Mouse (Mus musculus): ENCODE data around the gene Ralgapa1. TPM values are rescaled to one million over a fixed set of nuclear protein-coding genes. Genes with fewer than 3 reads are reported as not detected.
"Not testable (repeated sequence)": the region's sequence is repeated elsewhere in the genome, so short reads cannot be mapped to it uniquely, and the experiment has no call there.

The Ralgapa1 gene
- polyA plus RNA-seq, 1 experiment from 2014 or later = 23.1 TPM

- no peaks in the 10 kb centered on the region for H3K36me3 ChIP-seq (ENCODE audit: control insufficient read depth, insufficient read depth, low read length)
- WGBS = 80% methylated on average over 12 of the region's 12 CpGs
- no peak overlapping the region for H3K9ac ChIP-seq (ENCODE audit: low read length)
- no peak for ATAC-seq (ENCODE audit: insufficient number of reproducible peaks, insufficient read depth, low FRiP score, low read depth)
- H3K4me2 ChIP-seq (ENCODE audit: low read length) = no peak overlapping the region
- H3K9me3 ChIP-seq (ENCODE audit: control insufficient read depth, low read length) = no peaks in the 10 kb centered on the region
- H3K4me1 ChIP-seq (ENCODE audit: control insufficient read depth in 2 of 2, insufficient read depth in 2 of 2, low read length in 2 of 2) = no peaks in the 10 kb centered on the region; a peak in 1 of 4 replicates
- H3K27ac ChIP-seq (replicated peaks in 1 of 2; ENCODE audit: control insufficient read depth in 1 of 2, insufficient read depth in 1 of 2, low read depth in 2 of 2, low read length in 2 of 2) = no peak overlapping the region
- no peaks in the 10 kb centered on the region for H3K27me3 ChIP-seq (ENCODE audit: control insufficient read depth, insufficient read depth, low read length)
- H3K4me3 ChIP-seq (ENCODE audit: control insufficient read depth in 1 of 2, insufficient read depth in 1 of 2, low read depth in 1 of 2, low read length in 2 of 2) = no peak overlapping the region
These were observed 261.6 kb downstream of the Ralgapa1 start for GRCm38 (mm10) chr12:55559184-55559855.

GRCm38 (mm10) chr12:55557866-55558265, 263.1 kb downstream of the Ralgapa1 start:
- 79% methylated on average over 6 of the region's 6 CpGs for WGBS
- Histone ChIP-seq H3K36me3 (ENCODE audit: control insufficient read depth, insufficient read depth, low read length) (no peaks in the 10 kb centered on the region), H3K27ac (replicated peaks in 1 of 2; ENCODE audit: control insufficient read depth in 1 of 2, insufficient read depth in 1 of 2, low read depth in 2 of 2, low read length in 2 of 2) (no peak overlapping the region), H3K4me3 (ENCODE audit: control insufficient read depth in 1 of 2, insufficient read depth in 1 of 2, low read depth in 1 of 2, low read length in 2 of 2) (no peak overlapping the region), H3K9ac (ENCODE audit: low read length) (no peak overlapping the region), H3K4me1 (ENCODE audit: control insufficient read depth in 2 of 2, insufficient read depth in 2 of 2, low read length in 2 of 2) (no peaks in the 10 kb centered on the region; a peak in 1 of 4 replicates), H3K9me3 (ENCODE audit: control insufficient read depth, low read length) (no peaks in the 10 kb centered on the region), H3K27me3 (ENCODE audit: control insufficient read depth, insufficient read depth, low read length) (no peaks in the 10 kb centered on the region), H3K4me2 (ENCODE audit: low read length) (no peak overlapping the region)
- no peak for ATAC-seq (ENCODE audit: insufficient number of reproducible peaks, insufficient read depth, low FRiP score, low read depth)

GRCm38 (mm10) chr12:55554901-55555300, 266.1 kb downstream of the Ralgapa1 start:
- not testable (repeated sequence) for H3K9me3 ChIP-seq (ENCODE audit: control insufficient read depth, low read length); H3K4me2 ChIP-seq (ENCODE audit: low read length); H3K27ac ChIP-seq (replicated peaks in 1 of 2; ENCODE audit: control insufficient read depth in 1 of 2, insufficient read depth in 1 of 2, low read depth in 2 of 2, low read length in 2 of 2); H3K4me1 ChIP-seq (ENCODE audit: control insufficient read depth in 2 of 2, insufficient read depth in 2 of 2, low read length in 2 of 2); ATAC-seq (ENCODE audit: insufficient number of reproducible peaks, insufficient read depth, low FRiP score, low read depth); H3K36me3 ChIP-seq (ENCODE audit: control insufficient read depth, insufficient read depth, low read length); H3K27me3 ChIP-seq (ENCODE audit: control insufficient read depth, insufficient read depth, low read length); H3K9ac ChIP-seq (ENCODE audit: low read length); H3K4me3 ChIP-seq (ENCODE audit: control insufficient read depth in 1 of 2, insufficient read depth in 1 of 2, low read depth in 1 of 2, low read length in 2 of 2)
- 84% methylated on average over 6 of the region's 6 CpGs for WGBS

Small RNA genes lying within 50 kb of the gene (microRNA-seq; reads per million reads assigned to microRNA genes)
- gene Gm23394 = 0.84 reads per million

Other genes with a start within 250 kb of the Ralgapa1 start
- not detected in 2 replicates for gene Insm2, start 221.7 kb downstream of the Ralgapa1 start, polyA plus RNA-seq (2014; fragmentation: Nextera tagmentation; extraction: Ambion mirVana)
- 22.9 and 24.3 TPM in 2 replicates for gene Brms1l, start 15.2 kb upstream of the Ralgapa1 start, polyA plus RNA-seq (2014; fragmentation: Nextera tagmentation; extraction: Ambion mirVana)